Mouse (Mus musculus) layer of hippocampus, postnatal 36 days (tissue): ENCODE measurements around the gene Qk. TPM values are rescaled to one million over a fixed set of nuclear protein-coding genes. Genes with fewer than 3 reads are reported as not detected.
A peak's percentile ranks its signal among the peaks of the same experiment; 100 is the strongest.

Source experiments
- DNase-seq, 2 experiments: peaks; one replicate each; pipeline ENCODE4 v3.0.0; 2022
- total RNA-seq, 2 experiments: library from RNA; stranded (reverse); gene quantifications; 2 replicates each; pipeline ENCODE4 v1.2.3; 2021

Qk gene
- total RNA-seq, 2 experiments from 2014 or later = 367 to 426 TPM

GRCm38 (mm10) chr17:10326596-10327045 is 7.0 kb upstream of the Qk start:
- DNase-seq = no peak

GRCm38 (mm10) chr17:10325921-10326320 is 6.3 kb upstream of the Qk start:
- DNase-seq = no peak

- DNase-seq = no peak
Observed at GRCm38 (mm10) chr17:10321754-10322153, 2.1 kb upstream of the Qk start.

- no peak for DNase-seq
Observed at GRCm38 (mm10) chr17:10321092-10321491, 1.4 kb upstream of the Qk start.

- DNase-seq = no peak
Observed at GRCm38 (mm10) chr17:10320456-10320790, 769 bp upstream of the Qk start.

GRCm38 (mm10) chr17:10319431-10319684 is 296 bp downstream of the Qk start:
- DNase-seq = no peak

- DNase-seq = peak; percentile 71 to 78
Observed at GRCm38 (mm10) chr17:10318561-10319430, 858 bp downstream of the Qk start.

- peak; percentile 42 to 50 for DNase-seq
Observed at GRCm38 (mm10) chr17:10317981-10318551, 1.6 kb downstream of the Qk start.

GRCm38 (mm10) chr17:10317186-10317585 is 2.5 kb downstream of the Qk start:
- no peak for DNase-seq

GRCm38 (mm10) chr17:10316446-10316845 is 3.2 kb downstream of the Qk start:
- DNase-seq = no peak

- DNase-seq = no peak
Observed at GRCm38 (mm10) chr17:10310046-10310445, 9.6 kb downstream of the Qk start.

GRCm38 (mm10) chr17:10309135-10309623 is 10.5 kb downstream of the Qk start:
- DNase-seq = no peak

- no peak for DNase-seq
Observed at GRCm38 (mm10) chr17:10306424-10306823, 13.2 kb downstream of the Qk start.

GRCm38 (mm10) chr17:10304001-10304400 is 15.7 kb downstream of the Qk start:
- DNase-seq = no peak

GRCm38 (mm10) chr17:10300968-10301795 is 18.5 kb downstream of the Qk start:
- DNase-seq = no peak

GRCm38 (mm10) chr17:10299396-10299795 is 20.3 kb downstream of the Qk start:
- DNase-seq = no peak

- no peak for DNase-seq
Observed at GRCm38 (mm10) chr17:10292520-10292919, 27.1 kb downstream of the Qk start.

- no peak for DNase-seq
Observed at GRCm38 (mm10) chr17:10284772-10285171, 34.9 kb downstream of the Qk start.

- DNase-seq = no peak
Observed at GRCm38 (mm10) chr17:10279532-10279931, 40.1 kb downstream of the Qk start.

GRCm38 (mm10) chr17:10269518-10269917 is 50.1 kb downstream of the Qk start:
- no peak for DNase-seq

GRCm38 (mm10) chr17:10268468-10268867 is 51.2 kb downstream of the Qk start:
- DNase-seq = no peak

GRCm38 (mm10) chr17:10266207-10266606 is 53.4 kb downstream of the Qk start:
- no peak for DNase-seq

GRCm38 (mm10) chr17:10251252-10251958 is 68.2 kb downstream of the Qk start:
- no peak for DNase-seq
